Mouse (Mus musculus) cerebral cortex, adult 2 months (tissue): ENCODE measurements around the gene Pex10.

Experiments
- WGBS: fragments of 180-500 bp; shearing (Covaris S2); methylation state at CpG from one replicate; pipeline ENCODE4 v1.1.7; 2018; 5-methylcytosine and 5-hydroxymethylcytosine counted together

The Pex10 gene

GRCm38 (mm10) chr4:155092718-155093430 lies 26.1 kb downstream of the Pex10 start:
- WGBS: 80% methylated on average over 19 of the region's 19 CpGs

DNA sequence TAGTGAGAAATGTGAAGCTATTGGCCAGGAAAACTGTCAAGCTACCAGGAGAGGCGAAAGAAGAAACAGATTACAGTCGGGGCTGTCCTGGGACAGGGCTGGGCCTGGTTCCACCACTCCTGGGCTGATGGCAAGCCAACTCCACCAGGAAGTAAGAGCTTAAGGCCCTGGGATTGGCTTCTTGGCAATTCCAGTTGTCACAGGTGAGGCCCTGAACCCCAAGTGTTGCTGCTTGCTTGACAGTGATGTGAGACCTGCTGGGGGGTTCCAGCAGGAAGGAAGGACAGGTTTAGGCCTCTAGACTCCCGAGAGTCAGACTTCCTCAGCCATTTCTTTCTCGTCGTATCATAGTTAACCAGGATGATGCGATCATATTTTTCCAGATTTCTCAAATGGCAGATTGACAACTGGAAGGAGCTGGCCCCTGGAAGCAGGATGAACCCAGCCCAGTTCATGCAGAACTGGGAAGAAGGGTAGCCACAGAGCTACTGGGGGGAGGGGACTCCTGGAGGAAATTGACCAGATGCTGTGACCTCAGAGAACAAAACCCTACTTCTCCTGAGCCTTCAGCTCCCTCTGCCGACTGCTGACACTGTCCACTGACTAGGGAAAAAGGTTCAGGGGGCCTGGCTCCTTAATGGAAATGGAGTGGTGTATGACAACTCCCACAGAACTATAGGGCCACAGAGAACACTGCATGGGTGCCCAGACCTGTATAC lies 26.8 kb downstream of the Pex10 start:
- WGBS: 84% methylated on average over 7 of the region's 7 CpGs

DNA sequence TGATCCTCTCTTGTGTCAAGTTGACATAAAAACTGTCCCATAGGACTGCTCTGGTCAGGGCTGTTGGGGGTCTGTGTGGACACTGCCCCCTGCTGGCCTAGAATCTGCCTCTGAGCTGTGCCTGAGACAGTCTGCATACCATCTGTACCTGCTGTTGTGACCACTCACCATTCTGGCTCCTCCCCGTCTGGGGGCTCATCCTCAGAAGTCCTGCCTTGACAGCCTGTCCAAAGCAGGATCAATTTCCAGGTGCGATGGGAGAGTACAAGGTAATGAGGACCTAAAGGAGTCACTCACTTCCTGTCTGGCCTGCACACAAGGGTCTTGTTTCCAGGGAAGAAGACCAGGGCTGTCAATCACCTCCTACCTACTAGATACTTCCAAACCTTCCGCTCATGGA lies 27.7 kb downstream of the Pex10 start:
- 54% methylated on average over 3 of the region's 3 CpGs for WGBS

- 28% methylated on average over 8 of the region's 8 CpGs for WGBS
Measured at GRCm38 (mm10) chr4:155095238-155095900, 28.6 kb downstream of the Pex10 start.

GRCm38 (mm10) chr4:155095967-155096366 lies 29.2 kb downstream of the Pex10 start:
- 87% methylated on average over 8 of the region's 8 CpGs for WGBS

GRCm38 (mm10) chr4:155097452-155097851 lies 30.6 kb downstream of the Pex10 start:
- WGBS: 91% methylated on average over 6 of the region's 6 CpGs

GRCm38 (mm10) chr4:155098572-155098971 lies 31.8 kb downstream of the Pex10 start:
- WGBS: 91% methylated on average over 4 of the region's 4 CpGs

DNA sequence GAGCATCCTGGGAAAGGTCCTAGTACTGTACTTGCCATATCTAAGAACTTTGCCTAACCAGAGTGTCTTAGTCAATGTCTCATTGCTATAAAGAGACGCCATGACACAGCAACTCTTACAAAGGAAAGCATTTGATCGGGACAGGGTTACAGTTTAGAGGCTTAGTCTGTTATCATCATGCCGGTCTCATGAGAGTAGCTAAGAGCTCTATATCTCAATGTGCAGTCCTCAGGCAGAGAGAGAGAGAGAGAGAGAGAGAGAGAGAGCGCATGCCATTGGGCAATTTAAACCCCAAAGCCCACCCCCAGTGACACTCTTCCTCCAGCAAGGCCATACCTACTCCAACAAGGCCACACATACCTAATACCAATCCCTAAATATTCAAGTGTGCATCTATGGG lies 41.1 kb downstream of the Pex10 start:
- 93% methylated on average over 4 of the region's 4 CpGs for WGBS

DNA sequence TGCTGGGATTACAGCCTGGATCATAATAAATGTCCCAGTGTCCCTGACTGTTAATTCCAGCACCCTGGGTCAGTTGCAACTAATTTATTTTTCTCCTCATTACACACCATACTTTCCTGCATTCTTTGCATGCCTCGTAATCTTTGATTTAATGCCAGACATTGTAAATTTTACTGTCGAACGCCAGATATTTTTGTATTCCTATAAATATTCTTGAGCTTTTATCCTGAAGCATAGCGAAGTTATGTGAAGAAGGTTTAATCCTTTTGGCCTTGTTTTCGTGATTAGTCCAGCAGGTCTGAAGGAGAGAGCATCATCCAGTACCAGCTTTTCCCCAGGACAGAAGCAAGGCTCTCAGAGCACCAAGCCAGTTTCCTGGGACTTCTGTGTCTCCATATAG lies 42.7 kb downstream of the Pex10 start:
- WGBS: 78% methylated on average over 5 of the region's 5 CpGs

- 61% methylated on average over 8 of the region's 8 CpGs for WGBS
Measured at GRCm38 (mm10) chr4:155113766-155114410, 47.1 kb downstream of the Pex10 start.

DNA sequence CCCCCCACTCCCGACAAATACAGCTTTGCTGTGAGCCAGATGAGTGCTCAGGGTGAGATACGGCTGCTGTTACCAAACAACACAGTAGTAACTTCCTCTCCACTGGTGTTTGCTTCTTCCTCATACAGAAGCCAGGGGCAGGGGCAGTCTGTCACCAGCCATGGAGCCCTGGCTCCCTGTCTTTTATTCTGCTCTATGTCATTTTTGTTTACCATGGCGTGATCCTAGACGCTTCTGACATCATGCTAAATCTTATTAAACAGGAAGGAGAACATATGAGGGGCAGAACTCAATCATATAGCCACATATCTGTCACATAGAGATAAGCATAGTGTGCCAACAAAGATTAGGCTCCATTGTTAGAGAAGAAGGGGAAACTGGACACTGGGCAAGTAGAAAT lies 49.8 kb downstream of the Pex10 start:
- 86% methylated on average over 4 of the region's 4 CpGs for WGBS

DNA sequence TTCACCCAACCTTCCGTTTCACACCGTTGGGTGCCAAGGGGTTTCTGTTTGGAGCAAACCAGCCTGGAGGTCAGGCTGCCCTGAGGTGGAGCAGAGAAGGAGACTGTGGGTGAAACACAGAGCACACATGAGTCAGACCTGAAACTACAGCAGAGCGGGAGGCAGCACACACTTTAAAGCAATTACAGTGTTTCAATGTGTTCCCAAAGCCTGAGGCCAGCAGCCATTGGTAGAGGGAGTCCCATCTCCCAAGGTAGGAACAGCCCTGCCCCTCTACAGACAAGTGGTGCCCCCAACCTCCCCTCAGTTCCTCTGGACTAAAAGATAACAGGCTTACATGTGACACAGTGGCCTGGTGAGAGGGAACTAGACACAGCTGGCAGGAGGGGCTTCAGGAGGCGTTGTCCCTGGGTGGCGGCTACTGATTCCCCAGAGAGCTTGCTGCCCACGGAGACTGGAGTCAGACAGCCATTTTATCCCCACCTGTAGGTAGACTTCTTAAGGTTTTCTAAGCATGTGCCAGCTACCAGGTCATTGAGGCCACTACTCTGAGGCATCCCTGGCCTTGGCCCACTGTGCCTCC lies 50.7 kb downstream of the Pex10 start:
- 92% methylated on average over 6 of the region's 6 CpGs for WGBS

GRCm38 (mm10) chr4:155118278-155118677 lies 51.5 kb downstream of the Pex10 start:
- 75% methylated on average over 10 of the region's 10 CpGs for WGBS

GRCm38 (mm10) chr4:155120038-155120437 lies 53.2 kb downstream of the Pex10 start:
- WGBS: 92% methylated on average over 7 of the region's 7 CpGs

DNA sequence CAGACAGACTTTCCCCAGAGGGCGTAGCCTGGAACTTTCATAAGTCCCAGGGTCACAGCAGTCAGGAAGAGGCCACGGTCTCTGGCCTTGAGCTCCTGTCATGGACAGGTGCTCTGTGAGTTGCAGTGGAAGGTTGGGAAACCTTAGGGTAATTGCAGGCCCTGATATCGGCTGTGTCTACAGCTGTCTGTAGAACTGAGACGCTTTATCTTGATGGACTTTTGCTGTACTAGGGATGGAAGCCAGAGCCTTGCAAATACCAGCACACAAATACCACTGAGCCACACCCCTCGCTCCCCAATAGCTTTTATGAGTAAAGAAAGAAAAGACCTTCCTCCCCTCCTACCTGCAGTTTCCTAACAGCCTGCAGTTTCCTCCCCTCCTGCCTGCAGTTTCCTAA lies 53.8 kb downstream of the Pex10 start:
- 93% methylated on average over 5 of the region's 5 CpGs for WGBS

GRCm38 (mm10) chr4:155121222-155121621 lies 54.4 kb downstream of the Pex10 start:
- 91% methylated on average over 6 of the region's 6 CpGs for WGBS
